Mouse (Mus musculus): ENCODE measurements around the gene Amz1. TPM values are rescaled to one million over a fixed set of nuclear protein-coding genes. Genes with fewer than 3 reads are reported as not detected.

The Amz1 gene
- polyA plus RNA-seq, 1 experiment from 2014 or later = 1.2 TPM

DNA sequence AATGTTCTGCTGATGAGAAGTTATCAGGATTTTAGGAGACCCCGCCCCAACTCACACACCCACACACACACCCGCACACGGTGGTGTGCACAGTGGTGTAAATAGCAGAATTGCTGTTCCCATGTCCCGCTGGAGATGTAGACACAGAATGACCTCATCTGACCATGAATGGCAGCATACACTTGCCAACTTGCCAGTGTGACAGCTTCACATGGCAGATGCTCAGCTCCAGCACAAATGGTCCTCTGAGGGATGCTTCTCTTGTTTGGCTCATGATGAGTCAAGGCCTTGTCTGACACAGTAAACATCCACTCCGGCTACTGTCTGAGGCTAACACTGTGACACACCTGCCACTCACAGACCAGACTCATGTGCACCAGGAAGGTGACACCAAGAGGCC is 44.4 kb downstream of the Amz1 start:
- DNase-seq (ENCODE audit: low spot score) (no peak), ATAC-seq (replicated peaks; ENCODE audit: low FRiP score) (no peak)
- H3K9me3 ChIP-seq (ENCODE audit: control insufficient read depth, low read length) = no peaks in the 10 kb centered on the region
- H3K4me2 ChIP-seq = no peak overlapping the region
- H3K36me3 ChIP-seq (ENCODE audit: control insufficient read depth, insufficient read depth, low read length) = peaks cover 2% of the 10 kb centered on the region; the same call in 1 of the 2 replicates
- 53% methylated on average over 5 of the region's 5 CpGs for WGBS
- peak overlapping the region; percentile 52 for H3K27ac ChIP-seq (ENCODE audit: low read depth, low read length)
- no peaks in the 10 kb centered on the region for H3K27me3 ChIP-seq (replicated peaks; ENCODE audit: control insufficient read depth, insufficient read depth, low read length)
- H3K4me3 ChIP-seq (ENCODE audit: low read depth, low read length) = no peak overlapping the region
- H3K9ac ChIP-seq (ENCODE audit: low read depth, low read length) = no peak overlapping the region
- peaks cover 31% of the 10 kb centered on the region for H3K4me1 ChIP-seq (replicated peaks; ENCODE audit: control insufficient read depth, insufficient read depth, low read length)

DNA sequence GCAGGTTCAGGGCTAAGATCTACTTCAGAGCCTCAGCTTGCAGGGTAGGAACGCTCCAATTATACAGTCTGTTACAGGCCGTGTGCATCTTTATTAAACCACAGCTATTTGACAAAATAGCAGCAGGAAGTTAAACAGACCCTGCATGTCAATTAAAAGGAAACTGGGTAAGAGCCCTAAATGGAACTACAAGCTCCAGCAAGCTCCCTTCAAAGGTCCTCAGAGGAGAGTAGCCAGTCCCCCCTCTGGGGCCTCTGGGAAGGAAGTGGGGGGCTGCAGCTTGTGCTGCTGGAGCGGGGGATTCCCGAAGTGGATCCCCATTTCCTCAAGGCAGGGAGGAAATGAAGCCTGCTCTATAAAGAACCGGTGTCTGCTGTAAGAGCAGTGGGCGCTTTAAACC is 47.7 kb downstream of the Amz1 start:
- DNase-seq (ENCODE audit: low spot score) (no peak), ATAC-seq (replicated peaks; ENCODE audit: low FRiP score) (no peak)
- H3K9ac ChIP-seq (ENCODE audit: low read depth, low read length) = no peak overlapping the region
- peaks cover 34% of the 10 kb centered on the region for H3K4me1 ChIP-seq (replicated peaks; ENCODE audit: control insufficient read depth, insufficient read depth, low read length)
- WGBS = 40% methylated on average over 6 of the region's 6 CpGs
- H3K4me3 ChIP-seq (ENCODE audit: low read depth, low read length) = no peak overlapping the region
- H3K36me3 ChIP-seq (ENCODE audit: control insufficient read depth, insufficient read depth, low read length) = no peaks in the 10 kb centered on the region
- H3K27me3 ChIP-seq (replicated peaks; ENCODE audit: control insufficient read depth, insufficient read depth, low read length) = no peaks in the 10 kb centered on the region
- peak overlapping the region; percentile 68 for H3K27ac ChIP-seq (ENCODE audit: low read depth, low read length)
- no peak overlapping the region for H3K4me2 ChIP-seq
- H3K9me3 ChIP-seq (ENCODE audit: control insufficient read depth, low read length) = no peaks in the 10 kb centered on the region

- no peak overlapping the region for H3K9ac ChIP-seq (ENCODE audit: low read depth, low read length)
- H3K27ac ChIP-seq (ENCODE audit: low read depth, low read length) = peak overlapping the region; percentile 68
- no peak overlapping the region for H3K4me2 ChIP-seq
- 47% methylated on average over 7 of the region's 7 CpGs for WGBS
- H3K4me3 ChIP-seq (ENCODE audit: low read depth, low read length) = no peak overlapping the region
- H3K4me1 ChIP-seq (replicated peaks; ENCODE audit: control insufficient read depth, insufficient read depth, low read length) = peaks cover 34% of the 10 kb centered on the region
- ATAC-seq (replicated peaks; ENCODE audit: low FRiP score) = no peak
- H3K27me3 ChIP-seq (replicated peaks; ENCODE audit: control insufficient read depth, insufficient read depth, low read length) = no peaks in the 10 kb centered on the region
- H3K36me3 ChIP-seq (ENCODE audit: control insufficient read depth, insufficient read depth, low read length) = peaks cover 2% of the 10 kb centered on the region; the same call in 1 of the 2 replicates
- H3K9me3 ChIP-seq (ENCODE audit: control insufficient read depth, low read length) = no peaks in the 10 kb centered on the region
- DNase-seq (ENCODE audit: low spot score) = no peak
Measured at GRCm38 (mm10) chr5:140772158-140772557, 48.2 kb downstream of the Amz1 start.

DNA sequence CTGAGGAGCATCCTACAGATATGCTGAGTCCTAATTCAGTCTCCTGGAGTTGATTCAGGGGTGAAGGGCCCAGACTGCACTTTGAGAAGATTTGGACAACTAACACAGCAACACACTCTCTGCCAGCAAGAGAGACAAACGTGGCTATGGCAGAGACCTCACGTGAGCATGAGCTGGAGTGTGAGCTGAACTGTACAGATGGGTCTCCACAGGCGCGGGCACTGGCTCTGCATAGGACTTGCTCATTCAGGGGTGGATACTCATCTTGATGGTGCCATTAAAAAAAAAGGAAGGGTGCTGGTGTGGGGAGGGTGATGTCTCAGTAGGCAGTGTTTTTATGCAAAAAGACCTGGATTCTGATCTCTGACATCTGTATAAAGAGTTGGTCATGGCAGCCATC is 51.2 kb downstream of the Amz1 start:
- H3K4me2 ChIP-seq = no peak overlapping the region
- H3K4me1 ChIP-seq (replicated peaks; ENCODE audit: control insufficient read depth, insufficient read depth, low read length) = peaks cover 20% of the 10 kb centered on the region
- peaks cover 10% of the 10 kb centered on the region for H3K36me3 ChIP-seq (ENCODE audit: control insufficient read depth, insufficient read depth, low read length)
- H3K4me3 ChIP-seq (ENCODE audit: low read depth, low read length) = no peak overlapping the region
- no peaks in the 10 kb centered on the region for H3K27me3 ChIP-seq (replicated peaks; ENCODE audit: control insufficient read depth, insufficient read depth, low read length)
- DNase-seq (ENCODE audit: low spot score) = no peak
- no peaks in the 10 kb centered on the region for H3K9me3 ChIP-seq (ENCODE audit: control insufficient read depth, low read length)
- no peak for ATAC-seq (replicated peaks; ENCODE audit: low FRiP score)
- 89% methylated on average over 4 of the region's 4 CpGs for WGBS
- no peak overlapping the region for H3K9ac ChIP-seq (ENCODE audit: low read depth, low read length)
- no peak overlapping the region for H3K27ac ChIP-seq (ENCODE audit: low read depth, low read length)

DNA sequence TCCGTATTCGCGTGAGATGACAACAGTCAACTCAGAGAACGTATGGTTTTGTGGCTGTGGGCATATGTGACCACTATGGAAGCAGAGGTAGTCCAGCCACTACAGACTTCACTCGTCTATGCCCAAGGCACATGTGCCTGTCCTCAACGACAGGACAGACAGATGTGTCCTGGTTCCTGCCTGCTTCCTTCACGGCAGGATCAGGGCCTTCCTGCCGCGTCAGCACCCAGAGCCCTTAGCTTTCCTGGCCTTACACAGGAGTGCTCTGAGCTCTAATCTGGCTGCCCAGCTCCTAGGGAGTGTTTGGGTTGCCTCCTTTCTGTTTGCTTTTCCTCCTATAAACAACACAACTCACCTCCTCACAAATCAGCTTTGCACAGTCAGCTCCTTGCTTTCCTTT is 53.0 kb downstream of the Amz1 start:
- ATAC-seq (replicated peaks; ENCODE audit: low FRiP score) (no peak), DNase-seq (ENCODE audit: low spot score) (no peak)
- Histone ChIP-seq H3K4me2 (no peak overlapping the region), H3K27me3 (replicated peaks; ENCODE audit: control insufficient read depth, insufficient read depth, low read length) (no peaks in the 10 kb centered on the region), H3K36me3 (ENCODE audit: control insufficient read depth, insufficient read depth, low read length) (peaks cover 16% of the 10 kb centered on the region), H3K9ac (ENCODE audit: low read depth, low read length) (no peak overlapping the region), H3K9me3 (ENCODE audit: control insufficient read depth, low read length) (no peaks in the 10 kb centered on the region), H3K4me3 (ENCODE audit: low read depth, low read length) (no peak overlapping the region), H3K4me1 (replicated peaks; ENCODE audit: control insufficient read depth, insufficient read depth, low read length) (peaks cover 16% of the 10 kb centered on the region), H3K27ac (ENCODE audit: low read depth, low read length) (no peak overlapping the region)
- WGBS = 65% methylated on average over 9 of the region's 9 CpGs

- H3K27ac ChIP-seq (ENCODE audit: low read depth, low read length) = no peak overlapping the region
- H3K4me1 ChIP-seq (replicated peaks; ENCODE audit: control insufficient read depth, insufficient read depth, low read length) = peaks cover 3% of the 10 kb centered on the region
- no peak overlapping the region for H3K9ac ChIP-seq (ENCODE audit: low read depth, low read length)
- H3K27me3 ChIP-seq (replicated peaks; ENCODE audit: control insufficient read depth, insufficient read depth, low read length) = no peaks in the 10 kb centered on the region
- H3K4me3 ChIP-seq (ENCODE audit: low read depth, low read length) = no peak overlapping the region
- no peaks in the 10 kb centered on the region for H3K9me3 ChIP-seq (ENCODE audit: control insufficient read depth, low read length)
- WGBS = 52% methylated on average over 5 of the region's 5 CpGs
- no peak for DNase-seq (ENCODE audit: low spot score)
- no peak overlapping the region for H3K4me2 ChIP-seq
- no peak for ATAC-seq (replicated peaks; ENCODE audit: low FRiP score)
- H3K36me3 ChIP-seq (ENCODE audit: control insufficient read depth, insufficient read depth, low read length) = peaks cover 37% of the 10 kb centered on the region
Measured at GRCm38 (mm10) chr5:140781122-140781521, 57.2 kb downstream of the Amz1 start.

GRCm38 (mm10) chr5:140781886-140782572 is 58.1 kb downstream of the Amz1 start:
- ATAC-seq (replicated peaks; ENCODE audit: low FRiP score) (no peak), DNase-seq (ENCODE audit: low spot score) (no peak)
- H3K9me3 ChIP-seq (ENCODE audit: control insufficient read depth, low read length) = no peaks in the 10 kb centered on the region
- peaks cover 3% of the 10 kb centered on the region for H3K4me1 ChIP-seq (replicated peaks; ENCODE audit: control insufficient read depth, insufficient read depth, low read length)
- no peak overlapping the region for H3K9ac ChIP-seq (ENCODE audit: low read depth, low read length)
- H3K27ac ChIP-seq (ENCODE audit: low read depth, low read length) = no peak overlapping the region
- WGBS = 85% methylated on average over 8 of the region's 8 CpGs
- no peak overlapping the region for H3K4me3 ChIP-seq (ENCODE audit: low read depth, low read length)
- no peaks in the 10 kb centered on the region for H3K27me3 ChIP-seq (replicated peaks; ENCODE audit: control insufficient read depth, insufficient read depth, low read length)
- peaks cover 35% of the 10 kb centered on the region for H3K36me3 ChIP-seq (ENCODE audit: control insufficient read depth, insufficient read depth, low read length)
- no peak overlapping the region for H3K4me2 ChIP-seq

- H3K27me3 ChIP-seq (replicated peaks; ENCODE audit: control insufficient read depth, insufficient read depth, low read length) = no peaks in the 10 kb centered on the region
- ATAC-seq (replicated peaks; ENCODE audit: low FRiP score) = no peak
- H3K4me1 ChIP-seq (replicated peaks; ENCODE audit: control insufficient read depth, insufficient read depth, low read length) = peaks cover 5% of the 10 kb centered on the region
- peaks cover 29% of the 10 kb centered on the region for H3K36me3 ChIP-seq (ENCODE audit: control insufficient read depth, insufficient read depth, low read length)
- no peak overlapping the region for H3K9ac ChIP-seq (ENCODE audit: low read depth, low read length)
- WGBS = 94% methylated on average over 4 of the region's 4 CpGs
- H3K4me2 ChIP-seq = no peak overlapping the region
- H3K27ac ChIP-seq (ENCODE audit: low read depth, low read length) = no peak overlapping the region
- H3K9me3 ChIP-seq (ENCODE audit: control insufficient read depth, low read length) = no peaks in the 10 kb centered on the region
- DNase-seq (ENCODE audit: low spot score) = no peak
- no peak overlapping the region for H3K4me3 ChIP-seq (ENCODE audit: low read depth, low read length)
Measured at GRCm38 (mm10) chr5:140783577-140783976, 59.6 kb downstream of the Amz1 start.

GRCm38 (mm10) chr5:140784288-140784687 is 60.4 kb downstream of the Amz1 start:
- no peak overlapping the region for H3K27ac ChIP-seq (ENCODE audit: low read depth, low read length)
- no peak for DNase-seq (ENCODE audit: low spot score)
- no peak overlapping the region for H3K4me3 ChIP-seq (ENCODE audit: low read depth, low read length)
- H3K36me3 ChIP-seq (ENCODE audit: control insufficient read depth, insufficient read depth, low read length) = peaks cover 29% of the 10 kb centered on the region
- H3K4me1 ChIP-seq (replicated peaks; ENCODE audit: control insufficient read depth, insufficient read depth, low read length) = peaks cover 9% of the 10 kb centered on the region
- H3K9ac ChIP-seq (ENCODE audit: low read depth, low read length) = no peak overlapping the region
- ATAC-seq (replicated peaks; ENCODE audit: low FRiP score) = no peak
- H3K4me2 ChIP-seq = no peak overlapping the region
- H3K9me3 ChIP-seq (ENCODE audit: control insufficient read depth, low read length) = no peaks in the 10 kb centered on the region
- no peaks in the 10 kb centered on the region for H3K27me3 ChIP-seq (replicated peaks; ENCODE audit: control insufficient read depth, insufficient read depth, low read length)
- WGBS = 73% methylated on average over 6 of the region's 6 CpGs

Data from liver, embryonic 11.5 days (tissue).